Mouse (Mus musculus): Measurements from ENCODE around the gene Cyp4f14. TPM values are rescaled to one million over a fixed set of nuclear protein-coding genes. Genes with fewer than 3 reads are reported as not detected.
A peak's percentile ranks its signal among the peaks of the same experiment; 100 is the strongest.

Cyp4f14 gene
- 10 to 100 TPM in 2 of 4 experiments, 1 to 10 TPM in 2; 5.4 to 28.6 (median 14.3) TPM for total RNA-seq (2022)

GRCm38 (mm10) chr17:32917131-32917530 lies at the start of gene Cyp4f14:
TSS of gene Cyp4f14 (minus strand) at chr17:32917342.
- DNase-seq: peak; percentile 76

- peak; percentile 90 for DNase-seq
Measured at GRCm38 (mm10) chr17:32965623-32966290, 48.6 kb upstream of the Cyp4f14 start, which contains the start of gene Zfp472. TSS of gene Zfp472 (plus strand) at chr17:32965814.

GRCm38 (mm10) chr17:32965253-32965622 lies 48.1 kb upstream of the Cyp4f14 start:
- DNase-seq: no peak

- peak; percentile 53 for DNase-seq
Measured at GRCm38 (mm10) chr17:32951441-32951840, 34.3 kb upstream of the Cyp4f14 start.

- DNase-seq: no peak
Measured at GRCm38 (mm10) chr17:32951006-32951405, 33.9 kb upstream of the Cyp4f14 start.

- no peak for DNase-seq
Measured at GRCm38 (mm10) chr17:32950136-32950535, 33.0 kb upstream of the Cyp4f14 start.

- DNase-seq: peak; percentile 98
Measured at GRCm38 (mm10) chr17:32947215-32947914, 30.2 kb upstream of the Cyp4f14 start, which contains the start of gene Cyp4f13. TSS of gene Cyp4f13 (minus strand) at chr17:32947402.

- no peak for DNase-seq
Measured at GRCm38 (mm10) chr17:32946716-32947115, 29.6 kb upstream of the Cyp4f14 start.

GRCm38 (mm10) chr17:32944402-32945035 lies 27.4 kb upstream of the Cyp4f14 start:
- no peak for DNase-seq

- DNase-seq: no peak
Measured at GRCm38 (mm10) chr17:32943661-32944060, 26.5 kb upstream of the Cyp4f14 start.

GRCm38 (mm10) chr17:32939831-32940230 lies 22.7 kb upstream of the Cyp4f14 start:
- no peak for DNase-seq

- no peak for DNase-seq
Measured at GRCm38 (mm10) chr17:32927803-32928202, 10.7 kb upstream of the Cyp4f14 start.

- peak; percentile 73 for DNase-seq
Measured at GRCm38 (mm10) chr17:32924658-32925312, 7.6 kb upstream of the Cyp4f14 start.

GRCm38 (mm10) chr17:32923681-32924080 lies 6.5 kb upstream of the Cyp4f14 start:
- no peak for DNase-seq

GRCm38 (mm10) chr17:32919123-32919522 lies 2.0 kb upstream of the Cyp4f14 start:
- no peak for DNase-seq

- no peak for DNase-seq
Measured at GRCm38 (mm10) chr17:32916075-32916474, 1.1 kb downstream of the Cyp4f14 start.

- no peak for DNase-seq
Measured at GRCm38 (mm10) chr17:32906172-32906571, 11.0 kb downstream of the Cyp4f14 start.

- DNase-seq: no peak
Measured at GRCm38 (mm10) chr17:32905239-32905638, 11.9 kb downstream of the Cyp4f14 start.

GRCm38 (mm10) chr17:32904414-32904813 lies 12.7 kb downstream of the Cyp4f14 start:
- no peak for DNase-seq

- no peak for DNase-seq
Measured at GRCm38 (mm10) chr17:32901751-32902525, 15.2 kb downstream of the Cyp4f14 start.

GRCm38 (mm10) chr17:32895421-32895820 lies 21.7 kb downstream of the Cyp4f14 start:
- no peak for DNase-seq

- no peak for DNase-seq
Measured at GRCm38 (mm10) chr17:32893901-32894300, 23.2 kb downstream of the Cyp4f14 start.

Measured in adrenal gland, adult 8-10 months (tissue).